Mouse (Mus musculus): Measurements from ENCODE around the gene Zfp689.

DNA sequence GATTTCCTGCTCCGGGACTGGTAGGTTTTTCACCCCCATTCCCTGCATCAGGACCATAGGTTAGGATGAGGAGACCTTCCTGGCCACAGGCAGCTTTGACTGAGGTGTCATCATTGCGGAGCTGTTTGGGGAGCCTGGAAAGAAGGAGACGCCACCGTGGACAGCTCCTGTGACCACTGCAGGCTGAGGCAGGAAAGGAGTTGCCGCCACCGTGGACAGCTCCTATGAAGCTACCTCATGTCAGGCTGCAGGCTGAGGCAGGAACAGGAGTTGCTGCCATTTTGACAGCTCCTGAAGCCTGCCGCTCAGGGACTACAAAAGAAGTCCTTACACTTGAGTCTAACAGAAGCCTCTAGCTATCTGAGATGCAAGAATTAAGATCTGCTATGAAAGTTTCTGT lies 5.9 kb upstream of the Zfp689 start:
- TF ChIP-seq CTCF (IDR thresholded peaks at IDR 0.05; ENCODE audit: low read depth) (no peak), EP300 (optimal IDR thresholded peaks at IDR 0.05) (no peak)

Data from stomach, postnatal 0 days (tissue).